Mouse (Mus musculus): ENCODE results near the gene Calcrl. TPM values are rescaled to one million over a fixed set of nuclear protein-coding genes. Genes with fewer than 3 reads are reported as not detected.

Calcrl gene
- polyA plus RNA-seq, 1 experiment = 1.5 TPM

- H3K4me3 ChIP-seq (ENCODE audit: low read depth, low read length) = no peak overlapping the region
- TF ChIP-seq EP300 (IDR thresholded peaks at IDR 0.05; ENCODE audit: insufficient read depth, low read depth, low read length) = no peak
- TF ChIP-seq POLR2A (IDR thresholded peaks at IDR 0.05; ENCODE audit: insufficient read depth, low read length) = no peak
- no peak for TF ChIP-seq CTCF (IDR thresholded peaks at IDR 0.05; ENCODE audit: low read depth, low read length)
- no peak overlapping the region for H3K27ac ChIP-seq (ENCODE audit: insufficient read depth, low read length)
- H3K4me1 ChIP-seq (ENCODE audit: control insufficient read depth, insufficient read depth, low read length) = no peaks in the 10 kb centered on the region
- no peak overlapping the region for H3K9ac ChIP-seq (ENCODE audit: low read depth, poor library complexity, severe bottlenecking)
- H3K27me3 ChIP-seq (ENCODE audit: control insufficient read depth, insufficient read depth, low read length, poor library complexity, severe bottlenecking) = no peaks in the 10 kb centered on the region
- no peaks in the 10 kb centered on the region for H3K36me3 ChIP-seq (ENCODE audit: control insufficient read depth, insufficient read depth, low read length, poor library complexity, severe bottlenecking)
- no peaks in the 10 kb centered on the region for H3K9me3 ChIP-seq (replicated peaks; ENCODE audit: control insufficient read depth, insufficient read depth, low read length, poor library complexity, severe bottlenecking)
Observed at GRCm38 (mm10) chr2:84337774-84338450, 87.3 kb downstream of the Calcrl start.

GRCm38 (mm10) chr2:84336331-84336730 is 88.9 kb downstream of the Calcrl start:
- Histone ChIP-seq H3K36me3 (ENCODE audit: control insufficient read depth, insufficient read depth, low read length, poor library complexity, severe bottlenecking) (no peaks in the 10 kb centered on the region), H3K27ac (ENCODE audit: insufficient read depth, low read length) (no peak overlapping the region), H3K27me3 (ENCODE audit: control insufficient read depth, insufficient read depth, low read length, poor library complexity, severe bottlenecking) (no peaks in the 10 kb centered on the region), H3K9me3 (replicated peaks; ENCODE audit: control insufficient read depth, insufficient read depth, low read length, poor library complexity, severe bottlenecking) (no peaks in the 10 kb centered on the region), H3K9ac (ENCODE audit: low read depth, poor library complexity, severe bottlenecking) (no peak overlapping the region), H3K4me3 (ENCODE audit: low read depth, low read length) (no peak overlapping the region), H3K4me1 (ENCODE audit: control insufficient read depth, insufficient read depth, low read length) (no peaks in the 10 kb centered on the region)
- no peak for TF ChIP-seq POLR2A (IDR thresholded peaks at IDR 0.05; ENCODE audit: insufficient read depth, low read length)
- TF ChIP-seq EP300 (IDR thresholded peaks at IDR 0.05; ENCODE audit: insufficient read depth, low read depth, low read length) = no peak
- no peak for TF ChIP-seq CTCF (IDR thresholded peaks at IDR 0.05; ENCODE audit: low read depth, low read length)

GRCm38 (mm10) chr2:84316185-84316805 is 108.9 kb downstream of the Calcrl start:
- no peak overlapping the region for H3K27ac ChIP-seq (ENCODE audit: insufficient read depth, low read length)
- H3K9me3 ChIP-seq (replicated peaks; ENCODE audit: control insufficient read depth, insufficient read depth, low read length, poor library complexity, severe bottlenecking) = no peaks in the 10 kb centered on the region
- no peaks in the 10 kb centered on the region for H3K36me3 ChIP-seq (ENCODE audit: control insufficient read depth, insufficient read depth, low read length, poor library complexity, severe bottlenecking)
- H3K4me3 ChIP-seq (ENCODE audit: low read depth, low read length) = no peak overlapping the region
- no peaks in the 10 kb centered on the region for H3K27me3 ChIP-seq (ENCODE audit: control insufficient read depth, insufficient read depth, low read length, poor library complexity, severe bottlenecking)
- H3K4me1 ChIP-seq (ENCODE audit: control insufficient read depth, insufficient read depth, low read length) = no peaks in the 10 kb centered on the region
- no peak for TF ChIP-seq CTCF (IDR thresholded peaks at IDR 0.05; ENCODE audit: low read depth, low read length)
- TF ChIP-seq EP300 (IDR thresholded peaks at IDR 0.05; ENCODE audit: insufficient read depth, low read depth, low read length) = no peak
- TF ChIP-seq POLR2A (IDR thresholded peaks at IDR 0.05; ENCODE audit: insufficient read depth, low read length) = no peak
- H3K9ac ChIP-seq (ENCODE audit: low read depth, poor library complexity, severe bottlenecking) = no peak overlapping the region

- Histone ChIP-seq H3K9ac (ENCODE audit: low read depth, poor library complexity, severe bottlenecking) (no peak overlapping the region), H3K9me3 (replicated peaks; ENCODE audit: control insufficient read depth, insufficient read depth, low read length, poor library complexity, severe bottlenecking) (no peaks in the 10 kb centered on the region), H3K4me1 (ENCODE audit: control insufficient read depth, insufficient read depth, low read length) (no peaks in the 10 kb centered on the region), H3K36me3 (ENCODE audit: control insufficient read depth, insufficient read depth, low read length, poor library complexity, severe bottlenecking) (no peaks in the 10 kb centered on the region), H3K27me3 (ENCODE audit: control insufficient read depth, insufficient read depth, low read length, poor library complexity, severe bottlenecking) (no peaks in the 10 kb centered on the region), H3K27ac (ENCODE audit: insufficient read depth, low read length) (no peak overlapping the region), H3K4me3 (ENCODE audit: low read depth, low read length) (no peak overlapping the region)
- TF ChIP-seq POLR2A (IDR thresholded peaks at IDR 0.05; ENCODE audit: insufficient read depth, low read length) = no peak
- TF ChIP-seq EP300 (IDR thresholded peaks at IDR 0.05; ENCODE audit: insufficient read depth, low read depth, low read length) = no peak
- no peak for TF ChIP-seq CTCF (IDR thresholded peaks at IDR 0.05; ENCODE audit: low read depth, low read length)
Observed at GRCm38 (mm10) chr2:84296517-84296916, 128.7 kb downstream of the Calcrl start.

GRCm38 (mm10) chr2:84295068-84295467 is 130.1 kb downstream of the Calcrl start:
- no peaks in the 10 kb centered on the region for H3K9me3 ChIP-seq (replicated peaks; ENCODE audit: control insufficient read depth, insufficient read depth, low read length, poor library complexity, severe bottlenecking)
- H3K4me1 ChIP-seq (ENCODE audit: control insufficient read depth, insufficient read depth, low read length) = no peaks in the 10 kb centered on the region
- H3K9ac ChIP-seq (ENCODE audit: low read depth, poor library complexity, severe bottlenecking) = no peak overlapping the region
- H3K4me3 ChIP-seq (ENCODE audit: low read depth, low read length) = no peak overlapping the region
- H3K27ac ChIP-seq (ENCODE audit: insufficient read depth, low read length) = no peak overlapping the region
- TF ChIP-seq POLR2A (IDR thresholded peaks at IDR 0.05; ENCODE audit: insufficient read depth, low read length) = no peak
- TF ChIP-seq CTCF (IDR thresholded peaks at IDR 0.05; ENCODE audit: low read depth, low read length) = no peak
- TF ChIP-seq EP300 (IDR thresholded peaks at IDR 0.05; ENCODE audit: insufficient read depth, low read depth, low read length) = no peak
- no peaks in the 10 kb centered on the region for H3K36me3 ChIP-seq (ENCODE audit: control insufficient read depth, insufficient read depth, low read length, poor library complexity, severe bottlenecking)
- H3K27me3 ChIP-seq (ENCODE audit: control insufficient read depth, insufficient read depth, low read length, poor library complexity, severe bottlenecking) = no peaks in the 10 kb centered on the region

- H3K27me3 ChIP-seq (ENCODE audit: control insufficient read depth, insufficient read depth, low read length, poor library complexity, severe bottlenecking) = no peaks in the 10 kb centered on the region
- TF ChIP-seq EP300 (IDR thresholded peaks at IDR 0.05; ENCODE audit: insufficient read depth, low read depth, low read length) (no peak), CTCF (IDR thresholded peaks at IDR 0.05; ENCODE audit: low read depth, low read length) (no peak), POLR2A (IDR thresholded peaks at IDR 0.05; ENCODE audit: insufficient read depth, low read length) (no peak)
- no peak overlapping the region for H3K4me3 ChIP-seq (ENCODE audit: low read depth, low read length)
- no peaks in the 10 kb centered on the region for H3K4me1 ChIP-seq (ENCODE audit: control insufficient read depth, insufficient read depth, low read length)
- no peak overlapping the region for H3K27ac ChIP-seq (ENCODE audit: insufficient read depth, low read length)
- no peaks in the 10 kb centered on the region for H3K9me3 ChIP-seq (replicated peaks; ENCODE audit: control insufficient read depth, insufficient read depth, low read length, poor library complexity, severe bottlenecking)
- no peak overlapping the region for H3K9ac ChIP-seq (ENCODE audit: low read depth, poor library complexity, severe bottlenecking)
- no peaks in the 10 kb centered on the region for H3K36me3 ChIP-seq (ENCODE audit: control insufficient read depth, insufficient read depth, low read length, poor library complexity, severe bottlenecking)
Observed at GRCm38 (mm10) chr2:84294611-84295010, 130.6 kb downstream of the Calcrl start.

Data from ES-Bruce4 (cell line).